Mouse (Mus musculus) limb, embryonic 11.5 days (tissue): ENCODE measurements at regions not wholly inside any gene's neighbourhood (a gene's known extent, or its start where the extent isn't known, plus 50 kb on each side); places are given as distances from the start of the nearest gene placed in this dataset.

ENCODE experiments used
- ATAC-seq: fragments of 200-750 bp; cut with Nextera tagmentation; 2 replicates; pipeline ENCODE4 v1.8.0; 2017; ENCODE audit warnings: low read depth; ENCODE audit not compliant: insufficient number of reproducible peaks, low FRiP score, low TSS enrichment
- DNase-seq: peaks from one replicate; pipeline ENCODE4 v3.0.0-alpha.2; 2015; ENCODE audit warnings: low spot score
- H3K27ac ChIP-seq: fragments of 300-500 bp; sonication (generic); replicated peaks from 2 replicates; pipeline ENCODE4 v1.5.1; 2014; ENCODE audit warnings: low read depth, mild to moderate bottlenecking, low read length
- H3K27me3 ChIP-seq: fragments of 300-500 bp; sonication (generic); 2 replicates; pipeline ENCODE4 v1.6.1; 2014; ENCODE audit warnings: mild to moderate bottlenecking, low read length, mixed read lengths; ENCODE audit not compliant: control insufficient read depth, insufficient read depth
- H3K36me3 ChIP-seq: fragments of 300-500 bp; sonication (generic); 2 replicates; pipeline ENCODE4 v1.6.1; 2014; ENCODE audit warnings: mild to moderate bottlenecking, low read length, moderate library complexity, mixed read lengths; ENCODE audit not compliant: control insufficient read depth, insufficient read depth
- H3K4me1 ChIP-seq: fragments of 300-500 bp; sonication (generic); 2 replicates; pipeline ENCODE4 v1.6.1; 2014; ENCODE audit warnings: low read length, mixed read lengths; ENCODE audit not compliant: control insufficient read depth, insufficient read depth
- H3K4me2 ChIP-seq: fragments of 300-500 bp; sonication (generic); 2 replicates; pipeline ENCODE4 v1.6.1; 2014; ENCODE audit warnings: low read depth, mild to moderate bottlenecking, moderate library complexity; ENCODE audit not compliant: severe bottlenecking
- H3K4me3 ChIP-seq: fragments of 300-500 bp; sonication (generic); 2 replicates; pipeline ENCODE4 v1.5.1; 2014; ENCODE audit warnings: low read depth, low read length
- H3K9ac ChIP-seq: fragments of 300-500 bp; sonication (generic); 2 replicates; pipeline ENCODE4 v1.6.1; 2014; ENCODE audit warnings: mild to moderate bottlenecking, low read length
- H3K9me3 ChIP-seq: fragments of 300-500 bp; sonication (generic); 2 replicates; pipeline ENCODE4 v1.6.1; 2016; ENCODE audit warnings: low read length; ENCODE audit not compliant: control insufficient read depth
- WGBS: fragments of 180-500 bp; shearing (Covaris S2); extraction: QIAGEN DNeasy Blood & Tissue Kit; methylation state at CpG from one replicate; pipeline ENCODE4 v1.1.7; 2014; 5-methylcytosine and 5-hydroxymethylcytosine counted together

DNA sequence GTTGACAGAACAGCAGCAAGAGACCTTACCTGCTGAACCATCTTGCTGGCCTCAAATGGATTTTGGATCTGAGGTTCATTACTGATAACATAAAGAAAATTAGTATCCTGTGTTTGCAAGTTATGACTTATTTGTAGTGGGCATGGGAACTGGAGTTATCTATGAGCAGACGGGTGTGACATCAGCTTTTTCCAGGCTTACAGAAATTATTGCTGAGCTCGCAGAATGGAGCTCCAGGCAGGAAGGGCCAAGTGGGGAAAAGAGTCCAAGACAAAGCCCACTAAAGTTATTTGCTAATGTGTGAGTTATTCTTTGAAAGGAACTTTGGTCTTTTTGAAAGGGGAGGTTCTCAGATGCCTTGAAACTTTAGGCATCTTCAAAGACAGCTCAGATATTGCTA, 126.4 kb upstream of the Fbxo11 start:
- Histone ChIP-seq H3K4me2 (no peak overlapping the region), H3K9ac (no peak overlapping the region), H3K36me3 (no peaks in the 10 kb centered on the region), H3K27me3 (no peaks in the 10 kb centered on the region), H3K4me1 (no peaks in the 10 kb centered on the region), H3K9me3 (no peaks in the 10 kb centered on the region), H3K4me3 (no peak overlapping the region), H3K27ac (no peak overlapping the region)
- WGBS: 81% methylated on average over 2 of the region's 2 CpGs
- no peak for ATAC-seq
- DNase-seq: no peak

DNA sequence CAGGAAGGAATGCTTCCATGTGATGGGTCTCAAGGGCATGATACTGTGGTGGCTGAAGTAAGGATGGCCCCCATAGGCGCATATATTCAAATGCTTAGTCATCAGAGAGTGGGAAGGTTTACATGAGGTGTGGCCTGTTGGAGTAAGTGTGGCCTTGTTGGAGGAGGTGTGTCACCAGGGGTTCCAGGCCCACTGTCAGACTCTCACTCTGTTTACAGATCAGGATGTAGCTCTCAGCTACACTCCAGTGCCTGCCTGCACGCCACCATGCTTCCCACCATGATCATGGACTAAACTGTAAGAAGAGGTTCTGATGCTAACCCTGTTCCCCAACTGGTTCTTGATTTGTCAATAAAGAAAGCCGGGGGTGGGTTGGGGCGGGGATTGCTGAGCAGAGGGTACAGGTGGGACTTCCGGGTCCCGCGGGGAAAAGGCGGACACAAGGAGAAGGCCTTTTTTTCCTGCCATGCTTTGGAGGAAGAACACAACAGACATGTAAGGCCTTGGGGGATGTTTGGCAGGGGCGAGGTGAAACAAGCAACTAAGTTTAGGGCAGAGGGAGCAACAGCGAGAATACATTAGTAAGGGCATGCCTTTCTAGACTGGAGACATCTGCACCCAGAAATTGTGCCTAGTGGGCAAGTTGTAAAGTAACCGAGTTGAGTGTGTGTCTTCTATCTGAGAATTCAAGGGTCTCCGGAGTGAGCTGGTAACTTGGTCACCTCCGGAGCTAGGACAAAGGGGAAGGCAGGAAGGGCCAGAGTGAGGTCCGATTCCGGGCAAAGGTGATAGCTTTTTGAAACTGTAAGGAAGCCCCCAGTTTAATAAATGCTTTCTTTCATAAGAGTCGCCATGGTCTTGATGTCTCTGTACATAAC, 127.1 kb upstream of the Fbxo11 start:
- ATAC-seq: no peak
- Histone ChIP-seq H3K4me1 (no peaks in the 10 kb centered on the region), H3K27me3 (no peaks in the 10 kb centered on the region), H3K36me3 (no peaks in the 10 kb centered on the region), H3K9me3 (no peaks in the 10 kb centered on the region), H3K4me3 (no peak overlapping the region), H3K4me2 (no peak overlapping the region), H3K9ac (no peak overlapping the region), H3K27ac (no peak overlapping the region)
- WGBS: 90% methylated on average over 16 of the region's 16 CpGs
- DNase-seq: no peak

DNA sequence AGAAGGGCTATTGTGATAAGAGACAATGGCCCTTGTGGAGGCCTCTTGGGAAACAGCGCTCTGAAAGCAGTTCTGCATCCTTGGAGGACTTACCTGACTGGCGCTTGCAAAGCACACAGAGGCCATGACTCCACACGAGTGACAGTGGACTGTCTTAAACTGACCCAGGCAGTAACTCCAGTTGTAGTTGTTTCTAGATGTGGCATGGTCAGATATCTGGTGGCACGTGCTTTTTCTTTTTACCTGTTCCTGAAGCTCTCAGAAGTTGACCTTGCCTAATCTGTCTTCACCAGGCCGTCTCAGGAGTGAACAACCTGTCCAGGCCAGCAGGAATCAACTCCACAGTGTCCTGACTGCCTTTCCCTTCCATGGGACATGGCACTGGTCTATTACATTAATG, 129.6 kb upstream of the Fbxo11 start:
- DNase-seq (no peak), ATAC-seq (no peak)
- no peak overlapping the region for H3K9ac ChIP-seq
- 89% methylated on average over 5 of the region's 5 CpGs for WGBS
- H3K36me3 ChIP-seq: no peaks in the 10 kb centered on the region
- no peak overlapping the region for H3K4me2 ChIP-seq
- no peaks in the 10 kb centered on the region for H3K27me3 ChIP-seq
- H3K9me3 ChIP-seq: no peaks in the 10 kb centered on the region
- H3K4me1 ChIP-seq: no peaks in the 10 kb centered on the region
- H3K4me3 ChIP-seq: no peak overlapping the region
- no peak overlapping the region for H3K27ac ChIP-seq

DNA sequence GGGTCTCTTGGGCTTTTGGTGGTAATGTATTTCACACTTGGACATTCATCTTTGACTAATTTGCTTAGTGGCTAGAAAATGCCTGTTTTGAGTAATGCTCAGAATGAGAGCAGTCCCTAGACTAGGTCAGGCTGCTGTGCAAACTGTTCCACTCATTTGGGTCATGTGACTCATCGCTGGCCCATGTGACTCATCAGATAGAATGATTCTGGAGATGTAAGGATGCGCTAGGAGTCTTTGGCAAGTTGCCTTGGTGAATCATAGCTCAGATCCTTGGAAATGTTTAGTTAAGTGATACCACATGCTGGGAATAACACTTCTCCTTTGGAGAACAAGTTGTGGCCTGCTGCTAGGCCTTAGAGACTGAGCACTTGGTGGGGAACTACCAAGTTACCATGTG, 130.2 kb upstream of the Fbxo11 start:
- DNase-seq (no peak), ATAC-seq (no peak)
- Histone ChIP-seq H3K4me2 (no peak overlapping the region), H3K4me1 (no peaks in the 10 kb centered on the region), H3K9ac (no peak overlapping the region), H3K36me3 (no peaks in the 10 kb centered on the region), H3K27me3 (no peaks in the 10 kb centered on the region), H3K27ac (no peak overlapping the region), H3K9me3 (no peaks in the 10 kb centered on the region), H3K4me3 (no peak overlapping the region)
- 94% methylated on average over 2 of the region's 2 CpGs for WGBS

DNA sequence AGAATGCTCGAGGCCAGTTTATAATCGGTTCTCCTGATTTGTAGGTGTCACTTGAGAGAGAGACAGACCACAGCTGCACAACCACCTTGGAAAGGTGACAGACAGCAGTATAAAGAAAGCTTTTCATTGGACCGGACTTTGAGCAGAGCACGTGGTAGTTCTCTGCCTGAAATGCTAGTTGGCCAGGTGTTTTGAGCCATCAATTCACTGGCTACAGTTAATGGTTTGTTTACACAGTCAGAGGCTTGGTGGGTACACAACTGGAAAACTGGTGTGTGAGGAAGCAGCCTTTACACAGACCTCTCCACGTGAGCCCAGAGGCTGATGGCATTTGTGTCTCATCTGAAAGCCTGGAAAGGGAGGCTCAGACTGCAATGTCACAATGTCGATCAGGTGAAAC, 130.8 kb upstream of the Fbxo11 start:
- H3K27ac ChIP-seq: no peak overlapping the region
- no peaks in the 10 kb centered on the region for H3K27me3 ChIP-seq
- 74% methylated on average over 6 of the region's 6 CpGs for WGBS
- no peak overlapping the region for H3K9ac ChIP-seq
- no peaks in the 10 kb centered on the region for H3K9me3 ChIP-seq
- no peaks in the 10 kb centered on the region for H3K36me3 ChIP-seq
- ATAC-seq (no peak), DNase-seq (no peak)
- H3K4me3 ChIP-seq: no peak overlapping the region
- no peak overlapping the region for H3K4me2 ChIP-seq
- H3K4me1 ChIP-seq: no peaks in the 10 kb centered on the region

DNA sequence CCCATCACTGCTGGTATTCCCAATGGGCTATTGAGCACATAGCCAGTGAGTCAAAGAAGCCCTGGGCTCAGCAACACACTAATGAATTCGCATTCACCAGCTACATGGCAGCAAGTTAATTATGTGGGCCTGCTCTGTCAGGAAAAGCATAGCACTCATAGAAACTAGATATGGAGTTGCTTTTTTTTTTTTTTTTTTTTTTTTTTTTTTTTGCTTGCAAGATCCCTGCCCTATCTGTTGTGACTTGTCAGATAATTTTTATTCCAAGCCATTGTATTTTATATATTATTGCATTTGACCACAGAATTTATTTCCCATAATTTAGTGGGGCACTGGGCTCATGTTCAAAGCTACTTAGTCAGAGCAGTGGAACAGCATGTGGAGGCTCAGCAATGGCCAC, 131.2 kb upstream of the Fbxo11 start:
- Histone ChIP-seq H3K27me3 (no peaks in the 10 kb centered on the region), H3K9me3 (no peaks in the 10 kb centered on the region), H3K4me2 (no peak overlapping the region), H3K4me3 (no peak overlapping the region), H3K9ac (no peak overlapping the region), H3K36me3 (no peaks in the 10 kb centered on the region), H3K27ac (no peak overlapping the region), H3K4me1 (no peaks in the 10 kb centered on the region)
- DNase-seq: no peak
- ATAC-seq: no peak
- 86% methylated on average over 1 of the region's 1 CpGs for WGBS

DNA sequence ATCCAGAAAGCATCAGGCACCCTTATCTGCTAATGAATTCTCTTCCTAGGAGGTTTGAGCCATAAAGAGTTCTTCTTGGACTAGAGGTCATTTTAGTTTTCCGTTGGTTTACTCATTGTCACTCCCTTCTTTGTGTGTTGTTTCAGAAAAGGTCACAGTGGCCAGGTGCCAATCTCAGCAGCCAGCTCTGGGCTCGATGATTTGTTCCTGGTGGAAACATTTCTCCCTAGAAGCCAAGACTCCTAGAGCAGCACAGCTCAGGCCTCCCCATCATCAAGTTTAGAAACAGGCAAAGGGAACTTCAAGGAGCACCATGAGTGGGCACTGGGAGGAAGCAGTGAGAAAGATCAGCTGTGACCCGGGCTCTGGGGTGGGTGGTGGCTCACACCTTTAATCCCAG, 132.3 kb upstream of the Fbxo11 start:
- Histone ChIP-seq H3K36me3 (no peaks in the 10 kb centered on the region), H3K27ac (no peak overlapping the region), H3K4me3 (no peak overlapping the region), H3K4me2 (no peak overlapping the region), H3K4me1 (no peaks in the 10 kb centered on the region), H3K9ac (no peak overlapping the region), H3K9me3 (no peaks in the 10 kb centered on the region), H3K27me3 (no peaks in the 10 kb centered on the region)
- ATAC-seq (no peak), DNase-seq (no peak)
- WGBS: 70% methylated on average over 3 of the region's 3 CpGs

DNA sequence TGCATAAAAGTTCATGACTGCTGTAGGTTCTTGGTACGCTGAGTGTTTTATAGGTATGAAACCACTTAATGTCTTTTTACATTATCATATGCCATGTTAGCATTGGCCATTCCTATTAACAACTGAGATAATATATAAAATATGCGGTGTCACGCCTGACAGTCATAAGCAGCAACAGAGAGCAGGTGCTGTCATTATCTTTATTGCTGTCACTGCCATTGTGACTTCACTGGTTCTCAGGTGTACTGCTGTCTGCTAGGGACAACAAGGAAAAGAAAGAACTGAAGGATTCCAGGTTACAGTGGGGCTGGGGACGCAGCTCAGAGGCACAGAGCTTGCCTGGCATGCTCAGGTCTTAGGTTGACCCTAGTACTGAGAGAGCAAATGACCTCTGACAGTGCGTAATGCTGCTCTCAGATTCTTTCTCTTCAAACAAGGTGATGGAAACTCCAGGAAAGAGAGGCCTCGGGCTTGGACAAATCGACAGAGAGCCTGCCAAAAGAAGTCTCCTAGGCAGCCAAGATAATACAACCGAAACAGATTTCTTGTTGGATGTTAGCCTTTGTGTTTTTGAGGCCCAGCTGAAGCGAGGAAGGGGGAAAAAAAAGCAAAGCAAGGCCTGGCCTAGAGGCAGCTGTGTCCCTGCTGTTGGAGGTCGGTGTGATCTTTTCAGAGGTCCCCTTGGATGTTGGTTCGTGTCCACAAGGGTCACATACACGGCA, 136.3 kb upstream of the Fbxo11 start:
- no peaks in the 10 kb centered on the region for H3K9me3 ChIP-seq
- no peak overlapping the region for H3K4me2 ChIP-seq
- H3K27ac ChIP-seq: no peak overlapping the region
- ATAC-seq (no peak), DNase-seq (no peak)
- 88% methylated on average over 12 of the region's 12 CpGs for WGBS
- no peaks in the 10 kb centered on the region for H3K4me1 ChIP-seq
- no peak overlapping the region for H3K4me3 ChIP-seq
- H3K9ac ChIP-seq: no peak overlapping the region
- H3K36me3 ChIP-seq: no peaks in the 10 kb centered on the region
- H3K27me3 ChIP-seq: no peaks in the 10 kb centered on the region
